Mouse (Mus musculus) brain, embryonic 14.5 days (tissue): Measurements from ENCODE around the gene Epha4.

Experiments
- CTCF ChIP-seq: fragments of 200-500 bp; IDR thresholded peaks from 2 replicates; pipeline ENCODE4 v1.5.1; 2012; ENCODE audit warnings: inconsistent platforms, mild to moderate bottlenecking, moderate library complexity, borderline replicate concordance; ENCODE audit not compliant: insufficient read depth, insufficient read length; ENCODE audit errors: extremely low read depth
- POLR2A ChIP-seq: fragments of 200-500 bp; IDR thresholded peaks from 2 replicates; pipeline ENCODE4 v1.6.1; 2012; ENCODE audit warnings: mild to moderate bottlenecking, inconsistent platforms, borderline replicate concordance; ENCODE audit not compliant: poor library complexity, insufficient read depth, insufficient read length, severe bottlenecking; ENCODE audit errors: extremely low read depth

DNA sequence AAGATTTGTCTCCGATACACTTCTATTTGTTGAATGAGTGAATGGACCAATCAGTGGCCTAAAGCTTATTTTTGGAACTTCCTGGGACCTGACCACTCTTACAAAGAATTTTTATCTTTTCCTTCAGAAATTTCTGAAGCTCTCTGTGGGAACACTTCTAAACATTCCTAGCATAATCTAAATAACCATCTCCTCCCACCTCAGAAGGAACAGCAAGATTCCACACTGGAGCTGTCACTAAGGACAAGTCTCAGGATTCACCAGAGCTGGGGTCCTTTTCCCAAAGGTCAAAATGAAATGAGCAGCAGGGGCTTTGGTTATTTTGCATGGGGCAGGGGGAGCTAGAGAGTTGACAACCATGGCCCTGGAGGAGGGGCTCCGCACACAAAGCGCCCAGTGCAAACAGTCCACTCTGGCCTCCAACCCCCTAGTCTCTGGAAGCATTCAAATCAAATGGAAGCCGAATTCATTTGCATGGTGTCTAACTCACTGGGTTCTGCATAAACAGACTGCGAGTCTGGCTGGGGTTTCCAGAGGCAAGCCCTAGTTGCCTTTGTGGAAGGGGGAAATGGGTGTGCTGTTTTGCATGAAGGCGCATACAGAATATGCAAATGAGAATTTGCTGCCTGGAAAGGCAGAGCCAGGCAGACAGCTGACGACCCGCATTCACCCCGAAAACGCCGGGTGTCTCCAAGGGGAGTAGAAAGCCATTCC lies 18.3 kb downstream of the Epha4 start:
- TF ChIP-seq CTCF = peak; percentile 26; the same call in 1 of the 2 replicates
- no peak for TF ChIP-seq POLR2A
